22 mouse cellular contexts compared by ENCODE assay signal in genomic region chr2:80046751-80047513, GRCm38 (mm10).
A peak's percentile ranks its signal among the peaks of the same experiment; 100 is the strongest.
DNase-seq lines count a peak whose midpoint lies in the region; ATAC-seq lines count a peak whose summit lies in the region.
"Had no signal": no experiment of that assay in that cellular context is flagged by ENCODE, and none has a peak within 500 bp of the region (broad histone marks: within the 10 kb centered on the region; RNA-seq: fewer than 3 reads in every experiment).

No protein-coding gene starts in this region.

- ATAC-seq in megakaryocyte progenitor cell, adult 5-6 weeks (replicated peaks; ENCODE audit: poor library complexity): no peak
- ATAC-seq: activated CD4-positive, CD25-positive, alpha-beta regulatory T cell, adult 4 months; forebrain, embryonic 13.5 days; forebrain, embryonic 16.5 days; hindbrain, embryonic 16.5 days; intestine, embryonic 15.5 days had no signal

- DNase-seq in 3T3-L1 (ENCODE audit: low read depth, low spot score) (peak; percentile 93), adipocyte (ENCODE audit: low spot score) (peak; percentile 87)
- peak; percentile 48 for DNase-seq in Muller cell, postnatal 12 days (ENCODE audit: inconsistent ontology term)
- DNase-seq in fibroblast of lung, adult 2 months (ENCODE audit: low read depth): peak; percentile 60
- no peak for DNase-seq in layer of hippocampus, postnatal 14 days (ENCODE audit: low spot score in 2 of 2)
- no peak for DNase-seq in left cerebral cortex, postnatal 10 days (ENCODE audit: extremely low spot score in 1 of 2, low spot score in 2 of 2)
- DNase-seq: adrenal gland, adult 2 months; adrenal gland, postnatal 14 days; cerebellum, adult 11-12 months; cerebellum, adult 8-10 months; cerebellum, postnatal 14 days; gastrocnemius, postnatal 25 days; heart, adult 18-20 months; heart, postnatal 10 days; heart, postnatal 36 days; kidney, adult 11 months had no signal

- intact Hi-C loops in left cerebral cortex, postnatal 10 days (cut with DNase I): no loop called here

Comparison
In these comparisons a context has a peak if more than half of its experiments do, and no peak if none do; other contexts are left out.
1. DNase-seq: peak in 3T3-L1 (single experiment), Muller cell, postnatal 12 days (single experiment), adipocyte (single experiment) and fibroblast of lung, adult 2 months (single experiment); none in layer of hippocampus, postnatal 14 days (0 of 2) and left cerebral cortex, postnatal 10 days (0 of 2).